Mouse (Mus musculus): ENCODE data around the gene Zic2.

GRCm38 (mm10) chr14:122466756-122467362 lies 8.4 kb upstream of the Zic2 start:
- TF ChIP-seq CTCF (IDR thresholded peaks at IDR 0.05; ENCODE audit: control insufficient read depth, insufficient read depth, insufficient replicate concordance, low read depth, low read length) = no peak
- no peak for TF ChIP-seq POLR2A (IDR thresholded peaks at IDR 0.05; ENCODE audit: control insufficient read depth, low read depth, low read length)
